Mouse (Mus musculus) spleen, postnatal 36 days (tissue): ENCODE measurements around the gene Pacsin2.
A peak's percentile ranks its signal among the peaks of the same experiment; 100 is the strongest.

Experiments
- DNase-seq, 2 experiments: peaks; one replicate each; pipeline ENCODE4 v3.0.0; 2022; ENCODE audit warnings: low spot score in 2 of 2, mixed read lengths in 1 of 2

Pacsin2 gene

GRCm38 (mm10) chr15:83451621-83452210 lies 12.7 kb downstream of the Pacsin2 start:
- no peak for DNase-seq

GRCm38 (mm10) chr15:83450007-83450406 lies 14.4 kb downstream of the Pacsin2 start:
- DNase-seq, result no peak

- no peak for DNase-seq
Observed at GRCm38 (mm10) chr15:83448646-83449045, 15.8 kb downstream of the Pacsin2 start.

- peak; percentile 38 to 42 for DNase-seq
Observed at GRCm38 (mm10) chr15:83447791-83448544, 16.4 kb downstream of the Pacsin2 start.

- no peak for DNase-seq
Observed at GRCm38 (mm10) chr15:83445908-83446307, 18.5 kb downstream of the Pacsin2 start.

GRCm38 (mm10) chr15:83445383-83445782 lies 19.0 kb downstream of the Pacsin2 start:
- DNase-seq, result no peak

GRCm38 (mm10) chr15:83444425-83444824 lies 20.0 kb downstream of the Pacsin2 start:
- no peak for DNase-seq

GRCm38 (mm10) chr15:83442495-83443037 lies 21.8 kb downstream of the Pacsin2 start:
- DNase-seq, result no peak

- DNase-seq, result no peak
Observed at GRCm38 (mm10) chr15:83440726-83441125, 23.7 kb downstream of the Pacsin2 start.

- no peak for DNase-seq
Observed at GRCm38 (mm10) chr15:83436541-83436940, 27.9 kb downstream of the Pacsin2 start.

- no peak for DNase-seq
Observed at GRCm38 (mm10) chr15:83435324-83436090, 28.9 kb downstream of the Pacsin2 start.

- DNase-seq, result no peak
Observed at GRCm38 (mm10) chr15:83434692-83435091, 29.7 kb downstream of the Pacsin2 start.

- DNase-seq, result no peak
Observed at GRCm38 (mm10) chr15:83433344-83433743, 31.1 kb downstream of the Pacsin2 start.

GRCm38 (mm10) chr15:83432231-83433031 lies 32.0 kb downstream of the Pacsin2 start:
- peak; percentile 35 to 53 for DNase-seq

- peak in 1 of 2 experiments; percentile 40 for DNase-seq
Observed at GRCm38 (mm10) chr15:83430986-83431763, 33.2 kb downstream of the Pacsin2 start.

GRCm38 (mm10) chr15:83430419-83430818 lies 34.0 kb downstream of the Pacsin2 start:
- DNase-seq, result no peak

GRCm38 (mm10) chr15:83428586-83428985 lies 35.8 kb downstream of the Pacsin2 start:
- no peak for DNase-seq

- DNase-seq, result no peak
Observed at GRCm38 (mm10) chr15:83427294-83428163, 36.9 kb downstream of the Pacsin2 start.

GRCm38 (mm10) chr15:83425794-83426193 lies 38.6 kb downstream of the Pacsin2 start:
- DNase-seq, result no peak

- no peak for DNase-seq
Observed at GRCm38 (mm10) chr15:83425277-83425676, 39.1 kb downstream of the Pacsin2 start.
